Mouse (Mus musculus): ENCODE data around the gene Mpp1.
A peak's percentile ranks its signal among the peaks of the same experiment; 100 is the strongest.

The Mpp1 gene

GRCm38 (mm10) chrX:75130467-75131160 is at the start of gene Mpp1:
Gene Mpp1 (minus strand): TSS chrX:75131016.
- DNase-seq (ENCODE audit: low spot score in 2 of 2) = peak; percentile 50 to 64

- no peak for DNase-seq (ENCODE audit: low spot score in 2 of 2)
These were observed 32.9 kb upstream of the Mpp1 start, which contains the start of gene Smim9 for GRCm38 (mm10) chrX:75163670-75164069. Gene Smim9 (minus strand): TSS chrX:75163770.

- peak in 1 of 2 experiments; percentile 11 for DNase-seq (ENCODE audit: low spot score in 2 of 2)
These were observed 24.9 kb upstream of the Mpp1 start for GRCm38 (mm10) chrX:75155576-75156243.

- no peak for DNase-seq (ENCODE audit: low spot score in 2 of 2)
These were observed 21.4 kb upstream of the Mpp1 start for GRCm38 (mm10) chrX:75152249-75152648.

DNA sequence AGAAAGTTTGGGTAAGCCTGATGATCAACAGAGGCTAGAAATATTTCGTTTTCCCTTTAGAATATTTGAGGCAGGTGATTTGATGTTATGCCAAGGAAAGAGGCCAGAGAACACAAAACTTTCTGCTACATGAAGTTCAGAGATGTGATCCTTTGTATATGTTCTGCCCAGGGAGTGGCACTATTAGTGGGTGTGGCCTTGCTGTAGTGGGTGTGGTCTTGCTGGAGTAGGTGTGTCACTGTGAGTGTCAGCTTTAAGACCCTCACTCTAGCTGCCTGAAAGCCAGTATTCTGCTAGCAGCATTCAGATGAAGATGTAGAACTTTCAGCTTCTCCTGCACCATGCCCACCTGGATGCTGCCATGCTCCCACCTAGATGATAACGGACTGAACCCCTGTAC is 19.5 kb upstream of the Mpp1 start:
- DNase-seq (ENCODE audit: low spot score in 2 of 2) = no peak

DNA sequence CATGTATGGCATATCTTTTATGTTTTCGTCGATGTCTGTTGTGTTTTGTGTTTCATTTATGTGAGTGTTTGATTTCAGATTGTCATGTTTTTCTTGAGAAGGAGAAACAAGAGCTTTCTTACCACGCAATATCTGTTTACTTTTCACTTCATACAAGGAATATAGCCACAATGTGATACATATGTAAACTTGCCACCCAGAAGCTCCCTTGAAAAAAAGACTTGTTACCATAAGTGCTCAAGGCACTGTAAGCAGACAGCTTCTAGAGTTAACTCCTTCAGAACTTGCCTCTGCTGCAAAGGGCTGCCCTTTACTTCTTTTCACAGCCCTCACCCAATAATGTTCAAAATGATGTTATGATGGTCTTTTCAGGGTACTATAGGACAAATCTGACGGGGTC is 17.6 kb upstream of the Mpp1 start:
- DNase-seq (ENCODE audit: low spot score in 2 of 2) = no peak

GRCm38 (mm10) chrX:75143124-75143555 is 12.3 kb upstream of the Mpp1 start:
- peak in 1 of 2 experiments; percentile 15 for DNase-seq (ENCODE audit: low spot score in 2 of 2)

- no peak for DNase-seq (ENCODE audit: low spot score in 2 of 2)
These were observed 7.4 kb upstream of the Mpp1 start for GRCm38 (mm10) chrX:75138182-75138581.

DNA sequence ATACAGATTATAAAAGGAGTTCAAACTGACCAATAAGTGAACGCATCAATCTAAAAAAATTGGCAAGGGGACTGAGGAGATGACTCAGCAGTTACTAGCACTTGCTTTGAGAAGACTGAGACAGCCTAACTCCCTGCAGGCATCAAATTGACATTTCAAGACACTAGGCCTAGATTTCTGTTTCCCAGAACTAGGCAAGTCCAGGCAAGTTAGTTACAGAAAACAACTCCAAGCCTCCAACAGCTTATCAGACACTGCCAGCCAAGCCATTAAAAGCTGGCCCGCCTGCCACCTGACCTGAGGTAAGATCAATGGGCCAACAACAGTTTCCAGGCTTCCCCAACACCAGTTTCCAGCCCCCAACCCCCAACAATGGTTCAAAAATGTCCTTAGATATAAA is 6.9 kb upstream of the Mpp1 start:
- no peak for DNase-seq (ENCODE audit: low spot score in 2 of 2)

DNA sequence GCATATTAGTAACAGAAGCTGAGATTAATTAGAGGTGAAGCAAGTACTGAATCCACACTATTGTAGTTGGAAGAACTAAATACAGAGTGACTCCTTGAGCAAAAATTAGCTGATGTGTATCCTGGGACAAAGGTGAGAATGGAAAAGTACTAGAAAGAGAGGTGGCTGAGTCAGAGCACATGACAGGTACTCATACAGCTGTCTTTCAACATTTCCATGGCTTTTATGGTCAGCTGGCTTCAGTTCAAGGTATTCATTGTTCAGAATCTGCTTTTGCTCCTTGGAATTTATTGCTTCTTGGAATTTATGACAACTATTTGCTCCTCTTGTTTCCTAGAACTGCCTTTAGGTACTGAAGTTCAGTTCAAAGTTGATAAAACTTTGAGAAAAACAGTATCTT is 6.1 kb upstream of the Mpp1 start:
- no peak for DNase-seq (ENCODE audit: low spot score in 2 of 2)

GRCm38 (mm10) chrX:75129474-75129873 is 1.3 kb downstream of the Mpp1 start:
- DNase-seq (ENCODE audit: low spot score in 2 of 2) = no peak

DNA sequence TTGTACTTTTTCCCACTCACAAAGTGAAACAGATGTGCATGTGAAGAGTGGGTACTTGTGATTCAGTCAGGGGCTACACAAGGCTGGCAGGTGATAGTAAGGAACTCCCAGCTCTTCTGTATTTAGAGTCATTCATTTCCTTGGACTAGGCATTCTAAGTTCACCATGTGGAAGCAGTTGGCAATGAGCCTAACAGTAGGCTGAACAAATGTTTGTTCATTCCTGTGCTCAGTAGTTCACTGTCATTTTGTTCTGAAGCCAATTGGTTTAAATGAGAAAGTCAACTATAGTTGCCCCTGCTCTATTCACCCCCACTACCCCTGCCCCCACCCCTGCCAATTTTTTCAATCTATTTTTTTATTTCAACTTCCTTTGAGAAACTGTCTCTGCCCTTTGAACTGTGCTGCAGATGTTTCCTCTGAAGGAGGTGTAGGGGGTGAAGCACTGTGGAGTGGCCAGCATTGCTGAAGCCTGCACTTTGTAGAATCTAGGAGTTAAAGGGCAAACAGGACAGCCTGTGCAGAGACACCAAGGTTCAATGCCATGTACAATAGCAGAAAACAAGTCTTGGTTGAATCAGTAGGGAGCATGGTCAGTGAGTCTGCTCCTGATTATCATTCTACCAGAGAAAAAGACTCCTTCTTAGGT is 2.4 kb downstream of the Mpp1 start:
- DNase-seq (ENCODE audit: low spot score in 2 of 2) = no peak

DNA sequence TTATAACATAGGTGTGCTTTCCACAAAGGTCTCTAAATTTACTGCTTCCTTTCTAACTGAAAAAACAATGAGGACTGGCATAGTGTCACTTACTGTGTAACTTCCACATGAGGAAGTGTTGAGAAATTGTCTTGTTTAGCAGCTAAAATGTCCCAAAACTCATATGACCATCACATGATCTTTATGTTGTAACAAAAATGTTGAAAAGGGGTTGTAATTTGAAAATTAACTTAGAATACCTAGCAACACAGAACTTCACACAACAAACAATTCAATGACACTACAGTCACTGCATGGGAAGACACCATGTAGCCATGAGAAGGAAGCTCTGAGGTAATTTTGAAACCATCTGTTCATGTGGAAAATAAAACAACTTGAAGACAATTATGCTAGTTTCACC is 3.9 kb downstream of the Mpp1 start:
- DNase-seq (ENCODE audit: low spot score in 2 of 2) = no peak

- DNase-seq (ENCODE audit: low spot score in 2 of 2) = no peak
These were observed 5.2 kb downstream of the Mpp1 start for GRCm38 (mm10) chrX:75125606-75126005.

DNA sequence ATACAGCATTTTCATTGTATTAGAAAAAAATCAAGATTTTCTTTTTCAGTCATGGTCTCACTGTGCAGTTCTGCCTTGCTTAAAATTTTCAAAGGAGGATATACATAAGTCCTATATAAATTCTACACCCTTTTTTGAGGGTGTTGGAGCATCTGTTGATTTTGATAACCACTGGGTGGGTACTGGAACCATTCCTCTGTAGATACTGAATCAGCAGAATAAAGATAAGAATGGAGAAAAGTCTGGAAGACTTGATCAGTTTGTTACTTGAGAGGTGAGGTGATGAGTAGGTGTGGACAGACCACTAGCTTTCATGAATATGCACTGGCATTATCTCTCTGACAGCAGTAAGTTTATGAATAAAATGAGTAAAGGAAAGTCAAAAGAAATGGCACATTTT is 15.3 kb downstream of the Mpp1 start:
- no peak for DNase-seq (ENCODE audit: low spot score in 2 of 2)

- no peak for DNase-seq (ENCODE audit: low spot score in 2 of 2)
These were observed 28.5 kb downstream of the Mpp1 start for GRCm38 (mm10) chrX:75102293-75102692.

DNA sequence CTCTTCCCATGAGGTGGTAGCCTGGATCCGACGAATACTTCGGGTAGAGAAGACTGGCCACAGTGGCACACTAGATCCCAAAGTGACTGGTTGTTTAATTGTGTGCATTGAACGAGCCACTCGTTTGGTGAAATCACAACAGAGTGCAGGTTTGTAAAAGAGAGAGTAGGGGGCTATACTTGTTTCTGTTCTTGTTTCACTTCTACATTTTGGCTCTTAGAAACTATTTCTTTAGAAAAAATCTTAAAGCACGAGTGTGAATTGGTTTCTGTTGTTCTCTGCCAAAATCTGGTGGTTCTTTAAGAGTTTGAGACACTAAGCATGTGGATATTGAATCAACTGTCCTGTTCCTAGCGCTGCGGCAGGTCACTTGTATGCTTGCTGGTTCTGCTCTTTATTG is 32.0 kb downstream of the Mpp1 start:
- no peak for DNase-seq (ENCODE audit: low spot score in 2 of 2)

DNA sequence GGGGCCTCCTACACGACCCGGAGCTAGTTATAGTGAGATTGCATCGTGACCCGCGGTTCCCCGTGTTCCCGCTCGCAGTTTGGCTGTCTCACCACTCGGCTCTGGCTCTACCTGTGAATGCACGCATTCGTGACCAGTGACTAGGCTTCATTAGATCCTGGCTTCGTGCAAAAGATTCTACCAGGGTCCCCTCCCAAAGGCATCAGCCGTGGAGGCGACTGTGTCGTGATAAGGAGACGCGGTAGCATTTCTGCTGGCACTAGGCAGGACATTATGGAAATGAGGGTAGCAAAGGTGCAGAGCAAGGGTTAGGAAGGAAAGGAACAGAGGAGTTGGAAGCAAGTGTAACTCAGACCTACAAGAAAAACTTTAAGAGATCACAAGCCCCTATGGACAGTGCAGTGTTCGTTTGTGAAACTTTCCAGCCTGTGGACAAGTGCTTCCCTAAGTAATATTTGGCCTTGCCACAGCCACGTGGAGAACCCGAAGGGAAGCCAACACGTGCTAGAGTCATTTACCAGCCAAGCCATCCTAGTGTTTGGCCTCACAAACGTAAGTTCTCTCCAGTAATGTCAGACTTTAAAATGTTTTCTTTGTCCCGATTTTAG is 34.5 kb downstream of the Mpp1 start:
- DNase-seq (ENCODE audit: low spot score in 2 of 2) = no peak

DNA sequence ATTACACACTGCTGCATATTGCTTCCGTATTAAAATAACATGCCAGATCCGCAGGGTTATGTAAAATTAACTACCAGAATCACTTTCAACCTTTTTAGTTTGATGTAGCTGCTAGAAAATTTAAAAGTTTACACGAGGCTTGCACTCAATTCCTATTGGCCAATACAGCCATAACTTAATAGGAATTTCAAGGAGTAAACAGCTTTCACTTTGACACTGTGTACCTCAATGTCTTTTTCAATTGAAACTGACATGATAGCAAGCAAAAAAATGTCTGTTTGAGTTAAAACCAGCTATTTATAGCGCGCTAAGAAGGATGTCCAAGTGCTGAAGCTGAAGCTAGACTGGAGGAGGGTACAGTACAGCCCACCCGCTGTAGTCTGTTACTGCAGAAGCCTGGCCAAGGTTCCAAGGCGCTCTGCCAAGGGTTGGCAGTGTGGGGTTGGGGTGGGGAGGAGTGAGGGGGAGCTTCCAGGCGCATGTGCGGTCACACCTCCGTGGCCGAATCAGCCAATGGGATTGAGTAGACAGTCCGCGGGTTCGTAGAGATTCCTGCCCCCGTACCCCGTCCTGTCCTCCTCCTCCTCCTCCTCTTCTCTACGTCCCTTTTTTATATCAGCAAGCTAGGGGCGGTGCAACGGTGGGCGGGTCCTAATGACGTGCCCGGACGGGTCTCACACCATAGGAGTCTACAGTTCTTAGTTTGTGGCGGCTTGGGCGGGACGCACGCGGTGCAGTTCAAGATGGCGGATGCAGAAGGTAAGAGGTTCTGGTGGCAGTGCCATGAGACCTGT is 35.2 kb downstream of the Mpp1 start, which contains the start of gene Dkc1:
Gene Dkc1, plus strand, starts transcription at position 486 of the 794 bp plus-strand sequence.
- DNase-seq (ENCODE audit: low spot score in 2 of 2) = peak; percentile 91 to 93

DNA sequence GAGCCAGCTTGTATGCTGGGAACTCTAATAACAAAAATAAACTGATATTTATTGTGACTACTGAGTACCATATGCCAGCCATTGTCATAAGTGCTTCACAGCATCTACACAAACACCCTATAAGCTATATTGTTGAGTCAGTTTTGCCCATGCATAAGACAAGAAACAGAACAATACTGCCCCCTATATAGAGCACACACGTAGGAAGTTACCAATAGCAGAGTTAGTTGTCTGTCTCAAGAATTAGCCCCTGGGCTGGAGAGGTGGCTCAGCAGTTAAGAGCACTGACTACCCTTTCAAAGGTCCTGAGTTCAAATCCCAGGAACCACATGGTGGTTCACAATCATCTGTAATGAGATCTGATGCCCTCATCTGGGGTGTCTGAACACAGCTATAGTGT is 45.2 kb downstream of the Mpp1 start:
- peak; percentile 1 to 28 for DNase-seq (ENCODE audit: low spot score in 2 of 2)

- peak; percentile 44 to 55 for DNase-seq (ENCODE audit: low spot score in 2 of 2)
These were observed 45.9 kb downstream of the Mpp1 start, which contains the start of gene Gab3 for GRCm38 (mm10) chrX:75084774-75085508. Gene Gab3 (minus strand): TSS chrX:75085458.

Data from natural killer cell, adult 2 months (primary cell).